In the genomic region with DNA sequence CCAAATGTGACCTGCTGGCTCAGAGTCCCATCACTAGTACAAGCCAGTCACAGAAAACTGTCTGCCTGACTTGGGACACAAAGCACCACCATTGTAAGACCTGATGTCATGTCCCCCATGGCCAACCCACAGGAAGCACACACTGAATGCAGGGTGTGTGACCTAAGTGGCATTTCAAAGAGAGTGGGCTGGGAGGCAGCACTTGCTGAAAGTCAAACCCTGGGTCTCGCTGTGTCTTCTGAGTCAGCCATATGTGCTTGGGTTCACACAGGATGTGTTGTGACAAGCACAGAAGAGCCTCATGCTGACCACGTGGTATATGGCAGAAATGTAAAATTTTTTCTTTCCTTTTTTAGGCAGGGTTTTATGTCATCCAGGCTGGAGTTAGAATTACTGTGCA, we compare ENCODE assay signal across 8 mouse cellular contexts. TPM values are rescaled to one million over a fixed set of nuclear protein-coding genes. Genes with fewer than 3 reads are reported as not detected.
DNase-seq lines count a peak whose midpoint lies in the region; ATAC-seq and TF ChIP-seq lines count a peak whose summit lies in the region.

No protein-coding gene starts in this region.

- WGBS in bone marrow, adult 2 months: 11% methylated on average over 2 of the region's 2 CpGs

- peak; percentile 85 for ATAC-seq in CD4-positive, CD25-positive, alpha-beta regulatory T cell, adult 4 months
- peak; percentile 48 for ATAC-seq in megakaryocyte, adult 5-6 weeks (ENCODE audit: poor library complexity, severe bottlenecking)

- no peak overlapping the region for H3K4me3 ChIP-seq in layer of hippocampus, adult 2 months
- H3K4me3 ChIP-seq in bone marrow, adult 2 months (replicated peaks; ENCODE audit: control insufficient read depth, low read depth, low read length): no peak overlapping the region

- no peak for DNase-seq in layer of hippocampus, adult 2 months (ENCODE audit: low spot score in 2 of 2)
- no peak for DNase-seq in layer of hippocampus, postnatal 10 days (ENCODE audit: low spot score in 2 of 2)
- no peak for DNase-seq in urinary bladder, adult 2 months (ENCODE audit: low spot score)
- DNase-seq in adipocyte (ENCODE audit: low spot score): no peak
- no peak for DNase-seq in kidney, adult 9 months

- TF ChIP-seq CTCF in layer of hippocampus, adult 2 months (conservative IDR thresholded peaks at IDR 0.05): no peak
- TF ChIP-seq CTCF in bone marrow, adult 2 months (IDR thresholded peaks at IDR 0.05; ENCODE audit: control insufficient read depth, insufficient read depth, low read length): no peak

- H3K27ac ChIP-seq in layer of hippocampus, adult 2 months: peak overlapping the region; percentile 67
- H3K27ac ChIP-seq in bone marrow, adult 2 months (ENCODE audit: control insufficient read depth, insufficient read depth, low read depth, low read length, poor library complexity): peak overlapping the region; percentile 59

- TF ChIP-seq POLR2A in bone marrow, adult 2 months (IDR thresholded peaks at IDR 0.05; ENCODE audit: borderline replicate concordance, control insufficient read depth, low read depth, low read length): no peak

- H3K4me1 ChIP-seq in bone marrow, adult 2 months (ENCODE audit: control insufficient read depth, insufficient read depth, low read length): peaks cover 26% of the 10 kb centered on the region

RNA-seq across cellular contexts. Expression of gene Tpst2, which starts 20.8 kb away (rescaled TPM):
- 10 to 100 TPM; 45.3 to 45.4 TPM for total RNA-seq in layer of hippocampus, adult 2 months (2021)
- 10 to 100 TPM; 34.0 to 38.9 TPM for total RNA-seq in layer of hippocampus, postnatal 10 days (2021)
- 10 to 100 TPM; 58.0 to 61.9 TPM for polyA plus RNA-seq in CD4-positive, CD25-positive, alpha-beta regulatory T cell, adult 4 months (2017; shearing (Covaris generic))
- 27.4 and 43.3 TPM in 2 replicates for polyA plus RNA-seq in bone marrow, adult 2 months (2011; ENCODE audit: insufficient read depth, insufficient read length, low replicate concordance, missing spikeins)
- total RNA-seq in megakaryocyte, adult 5-6 weeks (2015): 52.1 and 57.5 TPM in 2 replicates
- total RNA-seq in megakaryocyte, adult 5-6 weeks (2017): 69.2 and 77.0 TPM in 2 replicates
- 20.7 and 29.1 TPM in 2 replicates for polyA plus RNA-seq in urinary bladder, adult 2 months (2012; rRNA removed)

RNA-seq across cellular contexts. Expression of gene Tfip11, which starts 28.9 kb away (rescaled TPM):
- total RNA-seq in layer of hippocampus, adult 2 months (2021): 10 to 100 TPM; 40.6 to 40.8 TPM
- 10 to 100 TPM; 30.9 to 33.4 TPM for total RNA-seq in layer of hippocampus, postnatal 10 days (2021)
- polyA plus RNA-seq in CD4-positive, CD25-positive, alpha-beta regulatory T cell, adult 4 months (2017; shearing (Covaris generic)): 10 to 100 TPM; 17.0 to 37.0 TPM
- 10.2 and 20.3 TPM in 2 replicates for polyA plus RNA-seq in bone marrow, adult 2 months (2011; ENCODE audit: insufficient read depth, insufficient read length, low replicate concordance, missing spikeins)
- total RNA-seq in megakaryocyte, adult 5-6 weeks (2015): 11.3 and 11.7 TPM in 2 replicates
- 11.6 and 14.5 TPM in 2 replicates for total RNA-seq in megakaryocyte, adult 5-6 weeks (2017)
- polyA plus RNA-seq in urinary bladder, adult 2 months (2012; rRNA removed): 21.6 and 24.2 TPM in 2 replicates

RNA-seq across cellular contexts. Expression of gene Crybb1, which starts 41.6 kb away (rescaled TPM):
- total RNA-seq in layer of hippocampus, adult 2 months (2021): 1 to 10 TPM; 6.4 to 7.8 TPM
- total RNA-seq in layer of hippocampus, postnatal 10 days (2021): 10 to 100 TPM; 11.3 to 12.4 TPM
- polyA plus RNA-seq in CD4-positive, CD25-positive, alpha-beta regulatory T cell, adult 4 months (2017; shearing (Covaris generic)): not detected
- polyA plus RNA-seq in bone marrow, adult 2 months (2011; ENCODE audit: insufficient read depth, insufficient read length, low replicate concordance, missing spikeins): not detected in 2 replicates
- 2.4 and 4.2 TPM in 2 replicates for total RNA-seq in megakaryocyte, adult 5-6 weeks (2015)
- total RNA-seq in megakaryocyte, adult 5-6 weeks (2017): 1.2 and 2.3 TPM in 2 replicates
- polyA plus RNA-seq in urinary bladder, adult 2 months (2012; rRNA removed): not detected in 2 replicates

RNA-seq across cellular contexts. Expression of gene Cryba4, which starts 44.9 kb away (rescaled TPM):
- 1 to 10 TPM; 1.0 to 1.5 TPM for total RNA-seq in layer of hippocampus, adult 2 months (2021)
- 1 to 10 TPM in 1 of 2 experiments, under 1 TPM in 1; 0.94 to 2.4 TPM for total RNA-seq in layer of hippocampus, postnatal 10 days (2021)
- polyA plus RNA-seq in CD4-positive, CD25-positive, alpha-beta regulatory T cell, adult 4 months (2017; shearing (Covaris generic)): 1 to 10 TPM in 1 of 2 experiments, not detected in 1; 1.3 TPM
- 3.4 TPM in 1 of 2 replicates, not detected in the other for polyA plus RNA-seq in bone marrow, adult 2 months (2011; ENCODE audit: insufficient read depth, insufficient read length, low replicate concordance, missing spikeins)
- total RNA-seq in megakaryocyte, adult 5-6 weeks (2015): 5.2 and 8.4 TPM in 2 replicates
- 3.3 and 3.7 TPM in 2 replicates for total RNA-seq in megakaryocyte, adult 5-6 weeks (2017)
- 0.23 TPM in 1 of 2 replicates, not detected in the other for polyA plus RNA-seq in urinary bladder, adult 2 months (2012; rRNA removed)

RNA-seq across cellular contexts. Expression of gene Srrd, which starts 45.6 kb away (rescaled TPM):
- total RNA-seq in layer of hippocampus, adult 2 months (2021): 10 to 100 TPM; 21.4 to 30.4 TPM
- 10 to 100 TPM; 26.8 to 27.4 TPM for total RNA-seq in layer of hippocampus, postnatal 10 days (2021)
- polyA plus RNA-seq in CD4-positive, CD25-positive, alpha-beta regulatory T cell, adult 4 months (2017; shearing (Covaris generic)): 1 to 10 TPM; 1.2 to 4.6 TPM
- polyA plus RNA-seq in bone marrow, adult 2 months (2011; ENCODE audit: insufficient read depth, insufficient read length, low replicate concordance, missing spikeins): 8.0 and 14.1 TPM in 2 replicates
- 31.2 and 35.1 TPM in 2 replicates for total RNA-seq in megakaryocyte, adult 5-6 weeks (2015)
- 20.7 and 21.7 TPM in 2 replicates for total RNA-seq in megakaryocyte, adult 5-6 weeks (2017)
- 26.3 and 28.7 TPM in 2 replicates for polyA plus RNA-seq in urinary bladder, adult 2 months (2012; rRNA removed)
